Mouse (Mus musculus) heart, postnatal 4 days (tissue): ENCODE data around the gene Ddx23. TPM values are rescaled to one million over a fixed set of nuclear protein-coding genes. Genes with fewer than 3 reads are reported as not detected.

Source experiments
- DNase-seq: peaks from one replicate; pipeline ENCODE4 v3.0.0; 2021
- total RNA-seq, 2 experiments: library from RNA; stranded (reverse); gene quantifications; 2 replicates each; pipeline ENCODE4 v1.2.3; 2021

The Ddx23 gene
- total RNA-seq, 2 experiments from 2014 or later, result 57.6 to 59.6 TPM

- peak; percentile 73 for DNase-seq
Observed at GRCm38 (mm10) chr15:98632107-98632744, 30.5 kb downstream of the Ddx23 start.

GRCm38 (mm10) chr15:98631493-98631892 lies 31.2 kb downstream of the Ddx23 start:
- DNase-seq, result peak; percentile 93

GRCm38 (mm10) chr15:98630540-98630939 lies 32.2 kb downstream of the Ddx23 start, which contains the start of gene Cacnb3:
Gene Cacnb3 (plus strand): TSS chr15:98630840.
- DNase-seq, result no peak

GRCm38 (mm10) chr15:98629464-98629863 lies 33.2 kb downstream of the Ddx23 start:
- no peak for DNase-seq

- DNase-seq, result no peak
Observed at GRCm38 (mm10) chr15:98628589-98629254, 34.0 kb downstream of the Ddx23 start.

- DNase-seq, result no peak
Observed at GRCm38 (mm10) chr15:98626487-98627212, 36.0 kb downstream of the Ddx23 start.

- DNase-seq, result no peak
Observed at GRCm38 (mm10) chr15:98626078-98626477, 36.6 kb downstream of the Ddx23 start.

- no peak for DNase-seq
Observed at GRCm38 (mm10) chr15:98623361-98623821, 39.3 kb downstream of the Ddx23 start.

GRCm38 (mm10) chr15:98622721-98623120 lies 40.0 kb downstream of the Ddx23 start:
- DNase-seq, result no peak

- DNase-seq, result no peak
Observed at GRCm38 (mm10) chr15:98622199-98622598, 40.5 kb downstream of the Ddx23 start.

GRCm38 (mm10) chr15:98617176-98617537 lies 45.5 kb downstream of the Ddx23 start:
- peak; percentile 91 for DNase-seq

GRCm38 (mm10) chr15:98616362-98617175 lies 46.1 kb downstream of the Ddx23 start:
- no peak for DNase-seq

- DNase-seq, result no peak
Observed at GRCm38 (mm10) chr15:98615751-98616150, 46.9 kb downstream of the Ddx23 start.

GRCm38 (mm10) chr15:98614971-98615370 lies 47.7 kb downstream of the Ddx23 start:
- no peak for DNase-seq

GRCm38 (mm10) chr15:98614551-98614950 lies 48.1 kb downstream of the Ddx23 start:
- DNase-seq, result peak; percentile 76

- no peak for DNase-seq
Observed at GRCm38 (mm10) chr15:98612229-98612628, 50.5 kb downstream of the Ddx23 start.

- DNase-seq, result no peak
Observed at GRCm38 (mm10) chr15:98610131-98610633, 52.5 kb downstream of the Ddx23 start.

GRCm38 (mm10) chr15:98609331-98610130 lies 53.2 kb downstream of the Ddx23 start, which contains the start of gene Adcy6:
Gene Adcy6 (minus strand): TSS chr15:98610076.
- DNase-seq, result peak; percentile 89

GRCm38 (mm10) chr15:98608784-98609250 lies 53.9 kb downstream of the Ddx23 start:
- peak; percentile 54 for DNase-seq

- DNase-seq, result no peak
Observed at GRCm38 (mm10) chr15:98608058-98608783, 54.5 kb downstream of the Ddx23 start.
